Mouse (Mus musculus): ENCODE data around the gene Gga1. TPM values are rescaled to one million over a fixed set of nuclear protein-coding genes. Genes with fewer than 3 reads are reported as not detected.

Gga1 gene
- polyA plus RNA-seq, 1 experiment from 2014 or later, result 19.6 TPM

GRCm38 (mm10) chr15:78850059-78850824, 26.7 kb upstream of the Gga1 start:
- no peaks in the 10 kb centered on the region for H3K9me3 ChIP-seq (replicated peaks; ENCODE audit: control insufficient read depth, low read length)
- H3K27ac ChIP-seq (ENCODE audit: low read length), result no peak overlapping the region
- H3K9ac ChIP-seq (ENCODE audit: low read depth, low read length), result no peak overlapping the region
- no peaks in the 10 kb centered on the region for H3K36me3 ChIP-seq (ENCODE audit: control insufficient read depth, insufficient read depth)
- peaks cover 22% of the 10 kb centered on the region for H3K4me1 ChIP-seq (ENCODE audit: control insufficient read depth, low read depth, low read length)
- no peak overlapping the region for H3K4me2 ChIP-seq (ENCODE audit: low read depth, low read length)
- H3K27me3 ChIP-seq (ENCODE audit: control insufficient read depth, insufficient read depth, low read depth, low read length), result peaks cover 10% of the 10 kb centered on the region
- no peak for ATAC-seq (ENCODE audit: low read depth)
- H3K4me3 ChIP-seq (ENCODE audit: low read depth, low read length), result no peak overlapping the region
- WGBS (ENCODE audit: insufficient replicate concordance), result 57% methylated on average over 15 of the region's 15 CpGs

GRCm38 (mm10) chr15:78850944-78851343, 26.0 kb upstream of the Gga1 start:
- WGBS (ENCODE audit: insufficient replicate concordance), result 42% methylated on average over 6 of the region's 6 CpGs
- Histone ChIP-seq H3K36me3 (ENCODE audit: control insufficient read depth, insufficient read depth) (no peaks in the 10 kb centered on the region), H3K4me3 (ENCODE audit: low read depth, low read length) (no peak overlapping the region), H3K27me3 (ENCODE audit: control insufficient read depth, insufficient read depth, low read depth, low read length) (peaks cover 8% of the 10 kb centered on the region; the same call in 1 of the 2 replicates), H3K4me1 (ENCODE audit: control insufficient read depth, low read depth, low read length) (peaks cover 17% of the 10 kb centered on the region), H3K9me3 (replicated peaks; ENCODE audit: control insufficient read depth, low read length) (no peaks in the 10 kb centered on the region), H3K27ac (ENCODE audit: low read length) (no peak overlapping the region), H3K9ac (ENCODE audit: low read depth, low read length) (no peak overlapping the region), H3K4me2 (ENCODE audit: low read depth, low read length) (no peak overlapping the region)
- no peak for ATAC-seq (ENCODE audit: low read depth)

GRCm38 (mm10) chr15:78851505-78852153, 25.4 kb upstream of the Gga1 start:
- Histone ChIP-seq H3K9me3 (replicated peaks; ENCODE audit: control insufficient read depth, low read length) (no peaks in the 10 kb centered on the region), H3K9ac (ENCODE audit: low read depth, low read length) (no peak overlapping the region), H3K4me1 (ENCODE audit: control insufficient read depth, low read depth, low read length) (peaks cover 17% of the 10 kb centered on the region), H3K27ac (ENCODE audit: low read length) (no peak overlapping the region), H3K4me2 (ENCODE audit: low read depth, low read length) (peak overlapping the region; percentile 19), H3K27me3 (ENCODE audit: control insufficient read depth, insufficient read depth, low read depth, low read length) (peaks cover 8% of the 10 kb centered on the region; the same call in 1 of the 2 replicates), H3K36me3 (ENCODE audit: control insufficient read depth, insufficient read depth) (no peaks in the 10 kb centered on the region), H3K4me3 (ENCODE audit: low read depth, low read length) (no peak overlapping the region)
- ATAC-seq (ENCODE audit: low read depth), result peak; percentile 81
- 8% methylated on average over 13 of the region's 13 CpGs for WGBS (ENCODE audit: insufficient replicate concordance)

GRCm38 (mm10) chr15:78855303-78855965, 21.6 kb upstream of the Gga1 start, which contains the start of gene Lgals2:
TSS of gene Lgals2 (minus strand) at chr15:78855529.
- WGBS (ENCODE audit: insufficient replicate concordance), result 21% methylated on average over 8 of the region's 8 CpGs
- no peak within 1 kb of the TSS for H3K4me2 ChIP-seq (ENCODE audit: low read depth, low read length)
- no peaks in the 10 kb centered on the region for H3K9me3 ChIP-seq (replicated peaks; ENCODE audit: control insufficient read depth, low read length)
- H3K4me1 ChIP-seq (ENCODE audit: control insufficient read depth, low read depth, low read length), result peaks cover 18% of the 10 kb centered on the region
- no peak for ATAC-seq (ENCODE audit: low read depth)
- H3K4me3 ChIP-seq (ENCODE audit: low read depth, low read length), result no peak within 1 kb of the TSS
- H3K27me3 ChIP-seq (ENCODE audit: control insufficient read depth, insufficient read depth, low read depth, low read length), result peaks cover 6% of the 10 kb centered on the region; the same call in 1 of the 2 replicates
- H3K9ac ChIP-seq (ENCODE audit: low read depth, low read length), result no peak within 1 kb of the TSS
- H3K27ac ChIP-seq (ENCODE audit: low read length), result no peak within 1 kb of the TSS
- H3K36me3 ChIP-seq (ENCODE audit: control insufficient read depth, insufficient read depth), result no peaks in the 10 kb centered on the region

- Histone ChIP-seq H3K4me1 (ENCODE audit: control insufficient read depth, low read depth, low read length) (peaks cover 5% of the 10 kb centered on the region), H3K27ac (ENCODE audit: low read length) (no peak overlapping the region)
- ATAC-seq (ENCODE audit: low read depth), result no peak
Observed at GRCm38 (mm10) chr15:78857009-78857408, 20.0 kb upstream of the Gga1 start.

GRCm38 (mm10) chr15:78859311-78859710, 17.7 kb upstream of the Gga1 start:
- no peak overlapping the region for H3K9ac ChIP-seq (ENCODE audit: low read depth, low read length)
- no peaks in the 10 kb centered on the region for H3K9me3 ChIP-seq (replicated peaks; ENCODE audit: control insufficient read depth, low read length)
- H3K4me3 ChIP-seq (ENCODE audit: low read depth, low read length), result no peak overlapping the region
- H3K27me3 ChIP-seq (ENCODE audit: control insufficient read depth, insufficient read depth, low read depth, low read length), result no peaks in the 10 kb centered on the region
- 53% methylated on average over 4 of the region's 4 CpGs for WGBS (ENCODE audit: insufficient replicate concordance)
- H3K36me3 ChIP-seq (ENCODE audit: control insufficient read depth, insufficient read depth), result no peaks in the 10 kb centered on the region
- no peak overlapping the region for H3K4me2 ChIP-seq (ENCODE audit: low read depth, low read length)
- H3K27ac ChIP-seq (ENCODE audit: low read length), result no peak overlapping the region
- no peak for ATAC-seq (ENCODE audit: low read depth)
- H3K4me1 ChIP-seq (ENCODE audit: control insufficient read depth, low read depth, low read length), result peaks cover 5% of the 10 kb centered on the region

More at GRCm38 (mm10) chr15:78857009-78857408, 20.0 kb upstream of the Gga1 start:
- no peak overlapping the region for H3K4me2 ChIP-seq (ENCODE audit: low read depth, low read length)
- H3K9me3 ChIP-seq (replicated peaks; ENCODE audit: control insufficient read depth, low read length), result no peaks in the 10 kb centered on the region
- H3K4me3 ChIP-seq (ENCODE audit: low read depth, low read length), result no peak overlapping the region
- H3K9ac ChIP-seq (ENCODE audit: low read depth, low read length), result no peak overlapping the region
- WGBS (ENCODE audit: insufficient replicate concordance), result 61% methylated on average over 7 of the region's 7 CpGs
- no peaks in the 10 kb centered on the region for H3K27me3 ChIP-seq (ENCODE audit: control insufficient read depth, insufficient read depth, low read depth, low read length)
- no peaks in the 10 kb centered on the region for H3K36me3 ChIP-seq (ENCODE audit: control insufficient read depth, insufficient read depth)

- Histone ChIP-seq H3K4me2 (ENCODE audit: low read depth, low read length) (no peak overlapping the region), H3K4me1 (ENCODE audit: control insufficient read depth, low read depth, low read length) (peaks cover 5% of the 10 kb centered on the region), H3K27ac (ENCODE audit: low read length) (no peak overlapping the region), H3K9me3 (replicated peaks; ENCODE audit: control insufficient read depth, low read length) (no peaks in the 10 kb centered on the region), H3K4me3 (ENCODE audit: low read depth, low read length) (no peak overlapping the region), H3K36me3 (ENCODE audit: control insufficient read depth, insufficient read depth) (no peaks in the 10 kb centered on the region), H3K27me3 (ENCODE audit: control insufficient read depth, insufficient read depth, low read depth, low read length) (no peaks in the 10 kb centered on the region), H3K9ac (ENCODE audit: low read depth, low read length) (no peak overlapping the region)
- 15% methylated on average over 6 of the region's 6 CpGs for WGBS (ENCODE audit: insufficient replicate concordance)
- ATAC-seq (ENCODE audit: low read depth), result no peak
Observed at GRCm38 (mm10) chr15:78859714-78860113, 17.3 kb upstream of the Gga1 start.

- Histone ChIP-seq H3K4me1 (ENCODE audit: control insufficient read depth, low read depth, low read length) (peaks cover 5% of the 10 kb centered on the region), H3K4me3 (ENCODE audit: low read depth, low read length) (no peak overlapping the region), H3K4me2 (ENCODE audit: low read depth, low read length) (no peak overlapping the region), H3K27ac (ENCODE audit: low read length) (no peak overlapping the region), H3K9me3 (replicated peaks; ENCODE audit: control insufficient read depth, low read length) (no peaks in the 10 kb centered on the region), H3K36me3 (ENCODE audit: control insufficient read depth, insufficient read depth) (no peaks in the 10 kb centered on the region), H3K9ac (ENCODE audit: low read depth, low read length) (no peak overlapping the region), H3K27me3 (ENCODE audit: control insufficient read depth, insufficient read depth, low read depth, low read length) (no peaks in the 10 kb centered on the region)
- ATAC-seq (ENCODE audit: low read depth), result no peak
- 49% methylated on average over 5 of the region's 5 CpGs for WGBS (ENCODE audit: insufficient replicate concordance)
Observed at GRCm38 (mm10) chr15:78862280-78862679, 14.7 kb upstream of the Gga1 start.
